Mouse (Mus musculus): Measurements from ENCODE around the gene Nedd9. TPM values are rescaled to one million over a fixed set of nuclear protein-coding genes. Genes with fewer than 3 reads are reported as not detected.

Nedd9 gene
- polyA plus RNA-seq, 1 experiment, result 0.16 TPM

GRCm38 (mm10) chr13:41445067-41445808 is 41.9 kb downstream of the Nedd9 start:
- H3K4me3 ChIP-seq (replicated peaks), result no peak overlapping the region
- no peak for TF ChIP-seq GATA1 (IDR thresholded peaks at IDR 0.05; ENCODE audit: borderline replicate concordance, low read length)
- TF ChIP-seq FLI1 (IDR thresholded peaks at IDR 0.05; ENCODE audit: low read length), result no peak
- H3K36me3 ChIP-seq (replicated peaks; ENCODE audit: low read length), result no peaks in the 10 kb centered on the region
- H3K9me3 ChIP-seq, result no peaks in the 10 kb centered on the region
- H3K27me3 ChIP-seq (replicated peaks), result peaks cover 4% of the 10 kb centered on the region
- H3K4me1 ChIP-seq, result no peaks in the 10 kb centered on the region

DNA sequence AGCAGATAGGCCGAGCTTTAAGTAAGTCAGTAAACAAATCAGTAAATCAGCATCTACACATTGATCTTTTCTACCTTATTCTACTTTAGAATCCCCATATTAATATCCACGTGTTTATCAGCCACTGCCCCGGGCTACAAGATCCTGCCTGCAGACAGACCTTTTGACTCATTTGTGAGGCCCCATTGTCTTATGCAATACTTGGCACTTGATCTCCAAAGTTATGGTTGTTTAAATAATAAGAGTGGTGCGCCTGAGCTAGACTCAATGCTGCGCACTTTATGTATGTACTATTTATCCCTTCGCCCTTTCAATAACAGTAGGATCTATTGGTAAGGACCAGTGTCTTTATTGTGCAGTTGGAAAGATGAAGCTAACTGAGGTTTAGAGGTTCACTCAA is 42.9 kb downstream of the Nedd9 start:
- no peak for TF ChIP-seq GATA1 (IDR thresholded peaks at IDR 0.05; ENCODE audit: borderline replicate concordance, low read length)
- no peak for TF ChIP-seq FLI1 (IDR thresholded peaks at IDR 0.05; ENCODE audit: low read length)

DNA sequence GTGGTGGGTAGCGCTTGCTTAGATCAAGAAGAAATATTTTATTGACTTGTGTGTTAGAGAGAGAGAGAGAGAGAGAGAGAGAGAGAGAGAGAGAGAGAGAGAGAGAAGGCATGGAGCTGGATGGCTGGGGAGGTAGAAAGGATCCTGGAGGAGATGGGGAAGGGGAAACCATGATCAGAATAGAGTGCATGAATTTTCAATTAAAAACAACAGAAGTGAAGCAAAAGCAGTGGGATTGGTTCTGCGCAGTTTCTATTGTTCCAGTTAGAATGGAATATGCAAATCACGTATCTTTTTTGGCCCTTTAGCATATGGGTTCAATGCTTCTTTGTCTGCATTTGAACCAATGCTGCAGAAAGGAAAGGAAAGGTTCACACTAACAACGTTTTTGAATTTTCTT is 45.0 kb downstream of the Nedd9 start:
- H3K4me1 ChIP-seq, result peaks cover 6% of the 10 kb centered on the region
- H3K36me3 ChIP-seq (replicated peaks; ENCODE audit: low read length), result no peaks in the 10 kb centered on the region
- H3K4me3 ChIP-seq (replicated peaks), result no peak overlapping the region

More for the DNA sequence above, 42.9 kb downstream of the Nedd9 start:
- Histone ChIP-seq H3K36me3 (replicated peaks; ENCODE audit: low read length) (no peaks in the 10 kb centered on the region), H3K9me3 (peaks cover 6% of the 10 kb centered on the region), H3K4me1 (no peaks in the 10 kb centered on the region), H3K27me3 (replicated peaks) (peaks cover 4% of the 10 kb centered on the region), H3K4me3 (replicated peaks) (no peak overlapping the region)

GRCm38 (mm10) chr13:41440205-41440604 is 47.0 kb downstream of the Nedd9 start:
- H3K4me3 ChIP-seq (replicated peaks), result no peak overlapping the region
- no peaks in the 10 kb centered on the region for H3K36me3 ChIP-seq (replicated peaks; ENCODE audit: low read length)
- peaks cover 4% of the 10 kb centered on the region for H3K27me3 ChIP-seq (replicated peaks)
- peaks cover 9% of the 10 kb centered on the region for H3K4me1 ChIP-seq
- H3K9me3 ChIP-seq, result peaks cover 13% of the 10 kb centered on the region
- TF ChIP-seq FLI1 (IDR thresholded peaks at IDR 0.05; ENCODE audit: low read length) (no peak), GATA1 (IDR thresholded peaks at IDR 0.05; ENCODE audit: borderline replicate concordance, low read length) (no peak)

More for the DNA sequence above, 45.0 kb downstream of the Nedd9 start:
- peaks cover 13% of the 10 kb centered on the region for H3K9me3 ChIP-seq
- TF ChIP-seq FLI1 (IDR thresholded peaks at IDR 0.05; ENCODE audit: low read length) (no peak), GATA1 (IDR thresholded peaks at IDR 0.05; ENCODE audit: borderline replicate concordance, low read length) (no peak)
- H3K27me3 ChIP-seq (replicated peaks), result no peaks in the 10 kb centered on the region

DNA sequence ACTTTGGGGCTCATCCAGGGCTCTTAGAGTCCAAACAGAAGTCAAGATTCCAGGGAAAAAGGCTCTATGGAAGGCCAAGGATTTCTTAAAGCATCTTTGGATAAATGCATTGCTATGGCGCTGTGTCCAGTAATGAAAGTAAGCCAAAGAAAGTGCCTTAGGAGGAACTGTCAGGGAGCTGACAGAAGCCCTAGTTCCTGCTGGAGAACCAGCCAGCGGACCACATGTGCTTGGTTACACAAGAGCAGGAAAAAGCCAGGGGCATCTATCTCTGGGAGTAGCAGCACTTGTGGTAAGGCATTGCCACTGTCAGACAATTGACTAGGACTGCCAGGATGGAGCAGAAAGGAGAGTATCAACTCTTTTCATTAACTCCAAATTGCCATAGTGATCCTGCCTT is 49.8 kb downstream of the Nedd9 start:
- TF ChIP-seq GATA1 (IDR thresholded peaks at IDR 0.05; ENCODE audit: borderline replicate concordance, low read length) (no peak), FLI1 (IDR thresholded peaks at IDR 0.05; ENCODE audit: low read length) (no peak)
- Histone ChIP-seq H3K36me3 (replicated peaks; ENCODE audit: low read length) (no peaks in the 10 kb centered on the region), H3K4me1 (peaks cover 16% of the 10 kb centered on the region), H3K4me3 (replicated peaks) (no peak overlapping the region), H3K9me3 (peaks cover 13% of the 10 kb centered on the region), H3K27me3 (replicated peaks) (peaks cover 9% of the 10 kb centered on the region)

DNA sequence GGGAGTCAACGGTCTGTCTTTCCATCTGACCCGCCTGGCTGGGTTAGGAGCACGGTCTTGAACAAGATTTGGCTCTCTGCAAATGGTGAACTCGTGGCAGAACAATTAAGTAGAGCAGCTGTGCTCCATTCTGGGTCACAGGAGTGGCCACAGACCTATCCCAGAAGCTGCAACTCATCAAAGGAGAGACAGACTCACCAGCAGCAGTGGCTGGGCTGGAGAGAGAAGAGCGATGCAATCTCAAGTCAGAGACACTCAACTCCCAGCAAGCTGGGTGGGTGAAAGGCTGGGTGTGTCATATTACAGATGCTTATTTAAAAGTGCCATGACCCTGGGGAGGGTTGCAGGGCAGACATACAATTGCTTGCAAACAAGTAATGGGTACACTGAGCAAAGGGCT is 50.4 kb downstream of the Nedd9 start:
- H3K4me3 ChIP-seq (replicated peaks), result no peak overlapping the region
- peaks cover 16% of the 10 kb centered on the region for H3K4me1 ChIP-seq
- H3K9me3 ChIP-seq, result peaks cover 13% of the 10 kb centered on the region
- H3K27me3 ChIP-seq (replicated peaks), result peaks cover 9% of the 10 kb centered on the region
- TF ChIP-seq GATA1 (IDR thresholded peaks at IDR 0.05; ENCODE audit: borderline replicate concordance, low read length), result no peak
- no peaks in the 10 kb centered on the region for H3K36me3 ChIP-seq (replicated peaks; ENCODE audit: low read length)

DNA sequence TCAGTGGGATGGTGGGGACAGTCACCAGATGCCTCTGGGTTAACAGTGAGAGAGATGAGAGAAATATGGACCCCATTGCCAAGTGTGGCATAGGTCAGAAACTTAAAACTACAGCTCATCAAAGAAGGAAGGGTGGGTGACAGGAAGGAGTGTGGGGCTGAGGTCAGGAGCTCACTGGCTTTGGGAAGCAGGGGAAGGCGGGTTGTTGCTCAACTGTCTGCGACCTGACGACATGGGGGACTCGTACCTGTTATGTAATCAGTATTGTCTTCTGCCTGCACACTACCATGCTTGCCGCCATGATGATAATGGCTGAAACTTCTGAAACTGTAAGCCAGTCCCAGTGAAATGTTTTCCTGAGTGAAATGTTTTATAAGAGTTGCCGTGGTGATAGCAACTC is 54.0 kb downstream of the Nedd9 start:
- TF ChIP-seq FLI1 (IDR thresholded peaks at IDR 0.05; ENCODE audit: low read length), result no peak
- no peak for TF ChIP-seq GATA1 (IDR thresholded peaks at IDR 0.05; ENCODE audit: borderline replicate concordance, low read length)
- peaks cover 16% of the 10 kb centered on the region for H3K4me1 ChIP-seq

DNA sequence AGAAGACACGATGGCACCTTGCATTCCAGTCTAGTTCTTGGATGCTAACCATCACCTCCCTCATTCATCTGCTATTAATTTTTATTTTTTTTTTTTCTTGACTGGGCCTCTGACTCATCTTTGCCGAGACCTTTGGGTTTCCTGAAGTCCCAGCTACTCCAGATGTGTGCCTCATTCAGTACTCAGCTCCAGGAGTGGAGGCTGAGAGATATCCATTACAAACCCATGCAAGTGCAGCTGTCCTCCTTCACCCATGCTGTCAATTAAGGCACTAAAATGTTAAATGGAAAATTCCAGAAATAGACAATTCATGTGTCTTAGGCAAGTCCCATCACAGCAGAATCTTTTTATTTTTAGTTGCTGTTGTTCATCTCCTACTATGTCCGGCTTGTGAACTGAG is 55.4 kb downstream of the Nedd9 start:
- no peaks in the 10 kb centered on the region for H3K36me3 ChIP-seq (replicated peaks; ENCODE audit: low read length)
- H3K4me1 ChIP-seq, result peaks cover 9% of the 10 kb centered on the region
- no peak for TF ChIP-seq GATA1 (IDR thresholded peaks at IDR 0.05; ENCODE audit: borderline replicate concordance, low read length)
- TF ChIP-seq FLI1 (IDR thresholded peaks at IDR 0.05; ENCODE audit: low read length), result no peak

More for the DNA sequence above, 54.0 kb downstream of the Nedd9 start:
- Histone ChIP-seq H3K4me3 (replicated peaks) (no peak overlapping the region), H3K9me3 (no peaks in the 10 kb centered on the region; the same call in 1 of the 2 replicates), H3K27me3 (replicated peaks) (peaks cover 9% of the 10 kb centered on the region), H3K36me3 (replicated peaks; ENCODE audit: low read length) (no peaks in the 10 kb centered on the region)

DNA sequence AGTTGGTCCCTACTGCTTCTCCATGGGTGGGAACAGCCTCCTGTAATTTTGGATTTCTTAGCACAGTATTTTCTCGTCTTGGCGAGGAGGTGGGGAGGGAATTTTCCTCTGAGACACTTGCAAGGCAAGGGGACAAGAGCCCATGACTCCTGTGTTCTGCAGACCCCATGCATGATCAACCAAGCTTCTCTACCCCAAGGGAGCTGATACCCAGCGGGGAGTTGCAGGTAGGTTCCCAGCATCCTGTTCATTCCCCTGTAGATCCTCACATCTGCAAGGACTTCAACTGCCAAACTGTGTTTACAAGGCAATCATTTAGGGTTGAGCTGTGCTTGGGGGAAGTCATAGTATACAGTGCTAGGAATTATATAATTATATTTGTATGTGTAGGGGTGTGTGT is 60.1 kb downstream of the Nedd9 start:
- Histone ChIP-seq H3K9me3 (no peaks in the 10 kb centered on the region), H3K4me3 (replicated peaks) (no peak overlapping the region), H3K36me3 (replicated peaks; ENCODE audit: low read length) (no peaks in the 10 kb centered on the region), H3K4me1 (no peaks in the 10 kb centered on the region), H3K27me3 (replicated peaks) (no peaks in the 10 kb centered on the region)
- no peak for TF ChIP-seq GATA1 (IDR thresholded peaks at IDR 0.05; ENCODE audit: borderline replicate concordance, low read length)
- TF ChIP-seq FLI1 (IDR thresholded peaks at IDR 0.05; ENCODE audit: low read length), result no peak

More for the DNA sequence above, 55.4 kb downstream of the Nedd9 start:
- H3K4me3 ChIP-seq (replicated peaks), result no peak overlapping the region
- peaks cover 9% of the 10 kb centered on the region for H3K27me3 ChIP-seq (replicated peaks)
- H3K9me3 ChIP-seq, result no peaks in the 10 kb centered on the region; the same call in 1 of the 2 replicates

DNA sequence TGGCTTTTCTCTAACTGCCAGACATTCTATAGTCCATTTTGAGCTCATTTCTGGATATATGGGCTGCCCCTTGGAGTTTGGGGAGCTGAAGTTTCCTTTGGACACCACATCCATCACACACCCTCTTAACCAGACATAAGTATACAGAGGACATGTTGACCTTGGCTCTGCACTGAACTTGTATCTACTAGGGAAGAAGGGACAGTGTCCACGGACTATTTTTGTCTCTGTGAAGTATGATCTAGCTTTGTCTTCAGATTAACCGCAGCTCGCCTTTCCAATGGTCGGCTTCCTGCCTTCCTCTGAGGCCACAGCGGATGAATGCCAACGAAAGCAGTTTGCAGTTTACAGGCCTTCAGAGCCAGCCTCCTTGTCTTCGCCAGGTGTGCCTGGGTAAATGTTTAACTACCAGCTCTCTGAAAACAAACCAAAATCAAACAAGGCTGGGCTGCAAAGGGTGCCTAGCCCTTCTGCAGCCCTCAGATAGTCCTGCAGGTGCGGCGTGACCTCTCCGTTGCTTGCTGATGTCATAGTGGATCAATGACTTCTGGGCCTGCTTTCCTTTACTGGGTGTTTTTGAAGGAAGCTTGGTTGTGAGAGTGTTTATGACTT is 63.6 kb downstream of the Nedd9 start:
- no peaks in the 10 kb centered on the region for H3K4me1 ChIP-seq
- 0 out of 2 replicates have a peak, but pooled peaks cover 4% of the 10 kb centered on the region for H3K9me3 ChIP-seq
- TF ChIP-seq GATA1 (IDR thresholded peaks at IDR 0.05; ENCODE audit: borderline replicate concordance, low read length) (no peak), FLI1 (IDR thresholded peaks at IDR 0.05; ENCODE audit: low read length) (no peak)
- no peaks in the 10 kb centered on the region for H3K36me3 ChIP-seq (replicated peaks; ENCODE audit: low read length)
- H3K27me3 ChIP-seq (replicated peaks), result no peaks in the 10 kb centered on the region
- no peak overlapping the region for H3K4me3 ChIP-seq (replicated peaks)

Measured in megakaryocyte, embryonic 14.5 days (primary cell).